Mouse (Mus musculus): ENCODE measurements around the gene Gm28553. TPM values are rescaled to one million over a fixed set of nuclear protein-coding genes. Genes with fewer than 3 reads are reported as not detected.
"Not testable (repeated sequence)": the region's sequence is repeated elsewhere in the genome, so short reads cannot be mapped to it uniquely, and the experiment has no call there.

The Gm28553 gene
- not detected for total RNA-seq (2021)
- long read RNA-seq, experiment 1, result 0 reads
- long read RNA-seq, experiment 2, result 0 reads

DNA sequence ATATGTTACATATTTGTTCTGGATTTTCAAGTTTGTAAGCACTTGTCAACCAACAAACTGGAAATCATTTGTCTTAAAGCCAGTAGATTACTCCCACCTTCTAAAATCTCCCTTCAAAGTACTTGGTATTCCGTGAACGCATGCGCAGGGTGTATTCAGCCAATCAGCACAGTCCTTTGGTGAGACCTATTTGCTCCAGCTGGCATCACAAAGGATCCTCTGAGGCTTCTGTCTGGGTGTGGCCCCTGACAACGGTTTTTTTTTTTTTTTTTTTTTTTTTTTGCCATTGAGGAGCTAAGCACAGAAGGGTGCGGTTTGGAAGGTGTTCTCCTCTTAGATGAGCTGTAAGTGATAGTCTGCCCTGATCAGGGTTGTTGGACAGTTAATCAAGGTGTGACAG, at the start of gene Gm28553:
Gm28553 (plus strand) TSS at position 301 of the 400 bp plus-strand sequence.
- DNase-seq, result not testable (repeated sequence)

All from gastrocnemius, postnatal 10 days (tissue).